Mouse (Mus musculus) CD4-positive, CD25-positive, alpha-beta regulatory T cell, adult 2 months (primary cell): Measurements from ENCODE around the gene Gpr141.

Source experiments
- DNase-seq: peaks from one replicate; pipeline ENCODE4 v3.0.0-alpha.2; 2012; ENCODE audit warnings: low read depth, low spot score

The Gpr141 gene

GRCm38 (mm10) chr13:19730826-19731225, 93.2 kb downstream of the Gpr141 start:
- DNase-seq: no peak

DNA sequence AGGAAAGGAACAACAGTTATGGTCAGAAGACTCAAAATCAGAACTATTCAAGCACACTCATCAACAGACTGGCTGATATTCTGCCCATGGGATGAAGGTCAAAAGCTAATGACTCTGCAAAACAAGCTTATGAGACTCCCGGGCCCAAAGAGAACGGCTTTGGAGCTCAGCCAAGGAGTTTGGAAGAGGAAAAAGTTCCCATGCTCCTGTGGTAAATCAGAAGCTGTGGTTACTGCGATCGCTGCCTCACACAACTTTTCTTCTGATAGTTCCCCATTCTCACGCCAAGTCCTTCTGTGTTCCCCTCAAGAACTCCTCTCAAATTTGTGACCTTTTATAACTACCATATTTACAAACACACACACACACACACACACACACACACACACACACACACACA, 105.1 kb downstream of the Gpr141 start:
- DNase-seq: no peak

GRCm38 (mm10) chr13:19717201-19717600, 106.9 kb downstream of the Gpr141 start:
- no peak for DNase-seq

GRCm38 (mm10) chr13:19703806-19704205, 120.3 kb downstream of the Gpr141 start:
- no peak for DNase-seq

DNA sequence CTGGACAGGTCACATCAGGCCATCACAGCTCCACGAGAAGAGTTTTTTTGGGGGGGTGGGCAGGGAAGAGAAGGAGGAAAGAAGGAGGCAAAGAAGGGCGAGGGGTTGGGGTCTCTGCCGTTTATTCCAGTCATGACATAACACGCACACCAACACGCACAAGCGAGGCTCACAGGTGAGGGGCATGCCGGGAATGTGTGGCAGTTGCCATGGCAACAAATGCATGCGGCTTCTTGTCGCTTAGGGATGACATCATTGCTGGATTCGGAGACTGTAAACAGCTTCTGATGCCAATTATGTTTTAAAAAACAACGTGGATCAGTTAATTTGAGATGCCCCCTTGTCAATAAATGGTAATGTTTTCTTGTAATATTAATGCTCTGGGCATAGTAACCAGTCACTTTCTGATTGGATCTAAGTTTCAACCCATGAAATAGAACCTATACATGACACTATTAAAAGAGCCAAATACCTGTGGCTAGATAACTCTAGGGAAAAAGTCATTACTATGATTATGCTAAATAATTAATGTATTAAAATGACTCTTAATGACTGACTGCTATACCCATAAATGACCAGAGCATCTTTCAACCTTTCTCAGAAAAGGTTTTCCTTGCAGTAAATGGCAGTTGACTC, 122.5 kb downstream of the Gpr141 start:
- DNase-seq: no peak

DNA sequence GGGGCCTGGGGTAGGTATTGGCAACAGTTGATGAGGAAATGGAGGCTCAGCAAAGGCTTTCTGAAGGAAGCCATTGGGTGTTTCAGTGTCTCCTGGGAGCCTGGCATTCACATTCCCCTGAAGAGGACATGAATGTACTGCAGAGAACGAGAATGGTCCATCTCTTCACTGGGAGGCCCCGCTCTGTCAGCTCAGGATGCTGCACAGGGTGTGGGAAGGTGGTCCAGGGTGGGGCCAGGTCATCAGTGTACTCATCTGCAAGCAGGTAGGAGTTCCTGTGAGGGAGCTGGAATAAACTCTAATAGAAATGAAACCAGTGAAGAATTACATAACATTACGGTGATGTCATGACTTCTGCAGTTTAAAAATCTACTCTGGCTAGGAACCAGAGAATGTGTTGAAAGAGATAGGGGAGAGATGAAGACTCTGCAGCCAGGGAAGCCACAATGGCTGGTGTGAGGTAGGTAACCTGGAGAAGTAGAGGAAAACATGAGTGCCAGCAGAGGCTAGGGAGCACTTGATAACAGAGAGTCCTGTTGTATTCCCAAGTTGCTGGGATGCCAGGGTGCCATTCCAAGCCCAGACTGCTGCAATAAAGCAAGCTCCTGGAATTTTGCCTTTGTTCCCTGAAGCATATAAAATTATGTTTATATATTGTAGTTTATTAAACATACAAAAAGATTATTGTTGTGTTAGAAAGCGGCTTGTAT, 123.2 kb downstream of the Gpr141 start:
- DNase-seq: no peak
